Mouse (Mus musculus) embryonic facial prominence, embryonic 14.5 days (tissue): ENCODE results near the gene Fam241b. TPM values are rescaled to one million over a fixed set of nuclear protein-coding genes. Genes with fewer than 3 reads are reported as not detected.
A peak's percentile ranks its signal among the peaks of the same experiment; 100 is the strongest.

Source experiments
- ATAC-seq: fragments of 200-750 bp; cut with Nextera tagmentation; 2 replicates; pipeline ENCODE4 v1.8.0; 2017; ENCODE audit warnings: low read depth, moderate number of reproducible peaks, moderate TSS enrichment
- DNase-seq: peaks from one replicate; pipeline ENCODE4 v3.0.0-alpha.2; 2015; ENCODE audit warnings: low spot score
- H3K27ac ChIP-seq: fragments of 300-500 bp; sonication (generic); replicated peaks from 2 replicates; pipeline ENCODE4 v1.5.1; 2014; ENCODE audit warnings: low read depth, mild to moderate bottlenecking, low read length, moderate library complexity
- H3K27me3 ChIP-seq: fragments of 300-500 bp; sonication (generic); replicated peaks from 2 replicates; pipeline ENCODE4 v1.6.1; 2014; ENCODE audit warnings: low read length; ENCODE audit not compliant: control insufficient read depth, insufficient read depth
- H3K36me3 ChIP-seq: fragments of 300-500 bp; sonication (generic); 2 replicates; pipeline ENCODE4 v1.6.1; 2014; ENCODE audit warnings: low read length, mixed read lengths; ENCODE audit not compliant: control insufficient read depth, insufficient read depth
- H3K4me1 ChIP-seq: fragments of 300-500 bp; sonication (generic); 2 replicates; pipeline ENCODE4 v1.6.1; 2014; ENCODE audit warnings: antibody characterized with exemption, low read length; ENCODE audit not compliant: control insufficient read depth, insufficient read depth
- H3K4me2 ChIP-seq: fragments of 300-500 bp; sonication (generic); 2 replicates; pipeline ENCODE4 v1.6.1; 2014; ENCODE audit warnings: low read depth, mild to moderate bottlenecking, low read length, moderate library complexity, mixed read lengths
- H3K4me3 ChIP-seq: fragments of 300-500 bp; sonication (generic); 2 replicates; pipeline ENCODE4 v1.5.1; 2014; ENCODE audit warnings: low read depth, mild to moderate bottlenecking, low read length
- H3K9ac ChIP-seq: fragments of 300-500 bp; sonication (generic); 2 replicates; pipeline ENCODE4 v1.6.1; 2014; ENCODE audit warnings: low read depth, mild to moderate bottlenecking, low read length, moderate library complexity, mixed read lengths
- H3K9me3 ChIP-seq: fragments of 300-500 bp; sonication (generic); 2 replicates; pipeline ENCODE4 v1.6.1; 2016; ENCODE audit warnings: low read length; ENCODE audit not compliant: control insufficient read depth
- WGBS: fragments of 180-500 bp; shearing (Covaris S2); extraction: QIAGEN DNeasy Blood & Tissue Kit; methylation state at CpG from one replicate; pipeline ENCODE4 v1.1.7; 2014; 5-methylcytosine and 5-hydroxymethylcytosine counted together
- polyA plus RNA-seq: library from polyadenylated mRNA; unstranded; fragments of >200 nt; fragmentation: Nextera tagmentation; extraction: Ambion mirVana; gene quantifications from 2 replicates; pipeline ENCODE4 v1.2.1, GENCODE M21; 2014

The Fam241b gene
- polyA plus RNA-seq, 1 experiment from 2014 or later: 3.0 TPM

- Histone ChIP-seq H3K27me3 (peaks cover 54% of the 10 kb centered on the region), H3K4me2 (no peak overlapping the region), H3K9ac (no peak overlapping the region), H3K4me1 (no peaks in the 10 kb centered on the region), H3K36me3 (no peaks in the 10 kb centered on the region), H3K9me3 (no peaks in the 10 kb centered on the region), H3K27ac (no peak overlapping the region), H3K4me3 (no peak overlapping the region)
- WGBS: 11% methylated on average over 3 of the region's 3 CpGs
- ATAC-seq: no peak
- DNase-seq: peak; percentile 70
These were observed 5.7 kb downstream of the Fam241b start for GRCm38 (mm10) chr10:62138040-62138439.

- WGBS: 21% methylated on average over 4 of the region's 4 CpGs
- Histone ChIP-seq H3K36me3 (no peaks in the 10 kb centered on the region), H3K9ac (no peak overlapping the region), H3K27me3 (peaks cover 63% of the 10 kb centered on the region), H3K9me3 (no peaks in the 10 kb centered on the region), H3K4me3 (no peak overlapping the region), H3K4me2 (no peak overlapping the region), H3K27ac (no peak overlapping the region), H3K4me1 (no peaks in the 10 kb centered on the region)
- DNase-seq: no peak
- ATAC-seq: no peak
These were observed 6.6 kb downstream of the Fam241b start for GRCm38 (mm10) chr10:62137150-62137549.

GRCm38 (mm10) chr10:62135696-62136470, 7.8 kb downstream of the Fam241b start:
- 3% methylated on average over 7 of the region's 8 CpGs for WGBS

GRCm38 (mm10) chr10:62132691-62133281, 10.9 kb downstream of the Fam241b start, which contains the start of gene Neurog3:
Gene Neurog3, plus strand, starts transcription at chr10:62133090.
- H3K4me1 ChIP-seq: no peaks in the 10 kb centered on the region
- H3K9ac ChIP-seq: no peak within 1 kb of the TSS
- no peaks in the 10 kb centered on the region for H3K9me3 ChIP-seq
- ATAC-seq: no peak
- peak within 1 kb of the TSS; percentile 31 for H3K4me3 ChIP-seq
- H3K36me3 ChIP-seq: no peaks in the 10 kb centered on the region
- H3K27me3 ChIP-seq: peaks cover 100% of the 10 kb centered on the region
- under 1% methylated on average over 27 of the region's 29 CpGs for WGBS
- H3K27ac ChIP-seq: no peak within 1 kb of the TSS
- H3K4me2 ChIP-seq: peak within 1 kb of the TSS; percentile 49
- no peak for DNase-seq

More at GRCm38 (mm10) chr10:62135696-62136470, 7.8 kb downstream of the Fam241b start:
- DNase-seq (no peak), ATAC-seq (no peak)
- Histone ChIP-seq H3K27ac (no peak overlapping the region), H3K36me3 (no peaks in the 10 kb centered on the region), H3K9ac (no peak overlapping the region), H3K9me3 (no peaks in the 10 kb centered on the region), H3K27me3 (peaks cover 75% of the 10 kb centered on the region), H3K4me1 (no peaks in the 10 kb centered on the region), H3K4me2 (no peak overlapping the region), H3K4me3 (no peak overlapping the region)

GRCm38 (mm10) chr10:62128316-62128951, 15.3 kb downstream of the Fam241b start:
- WGBS: 3% methylated on average over 26 of the region's 32 CpGs
- H3K4me2 ChIP-seq: no peak overlapping the region
- H3K36me3 ChIP-seq: no peaks in the 10 kb centered on the region

GRCm38 (mm10) chr10:62127711-62128231, 15.9 kb downstream of the Fam241b start:
- H3K4me3 ChIP-seq: no peak overlapping the region
- ATAC-seq: no peak
- H3K9ac ChIP-seq: no peak overlapping the region
- no peaks in the 10 kb centered on the region for H3K36me3 ChIP-seq
- H3K27me3 ChIP-seq: peaks cover 65% of the 10 kb centered on the region
- 37% methylated on average over 21 of the region's 21 CpGs for WGBS
- H3K9me3 ChIP-seq: 0 out of 2 replicates have a peak, but pooled peaks cover 4% of the 10 kb centered on the region
- H3K27ac ChIP-seq: no peak overlapping the region
- no peaks in the 10 kb centered on the region for H3K4me1 ChIP-seq
- H3K4me2 ChIP-seq: no peak overlapping the region
- no peak for DNase-seq

More at GRCm38 (mm10) chr10:62128316-62128951, 15.3 kb downstream of the Fam241b start:
- no peak overlapping the region for H3K9ac ChIP-seq
- ATAC-seq (no peak), DNase-seq (no peak)
- 0 out of 2 replicates have a peak, but pooled peaks cover 4% of the 10 kb centered on the region for H3K9me3 ChIP-seq
- no peaks in the 10 kb centered on the region for H3K4me1 ChIP-seq
- H3K4me3 ChIP-seq: no peak overlapping the region
- peaks cover 71% of the 10 kb centered on the region for H3K27me3 ChIP-seq
- H3K27ac ChIP-seq: no peak overlapping the region

- 41% methylated on average over 6 of the region's 6 CpGs for WGBS
- peaks cover 59% of the 10 kb centered on the region for H3K27me3 ChIP-seq
- DNase-seq: no peak
These were observed 16.6 kb downstream of the Fam241b start for GRCm38 (mm10) chr10:62127137-62127536.

GRCm38 (mm10) chr10:62113865-62114647, 29.7 kb downstream of the Fam241b start:
- H3K27me3 ChIP-seq: peaks cover 15% of the 10 kb centered on the region
- no peak overlapping the region for H3K4me2 ChIP-seq
- ATAC-seq: no peak; the same call in 1 of the 2 replicates
- H3K9me3 ChIP-seq: no peaks in the 10 kb centered on the region
- H3K36me3 ChIP-seq: no peaks in the 10 kb centered on the region
- no peak overlapping the region for H3K4me3 ChIP-seq
- no peak overlapping the region for H3K27ac ChIP-seq
- DNase-seq: peak; percentile 20
- no peak overlapping the region for H3K9ac ChIP-seq
- H3K4me1 ChIP-seq: peaks cover 4% of the 10 kb centered on the region
- WGBS: 68% methylated on average over 9 of the region's 9 CpGs

More at GRCm38 (mm10) chr10:62127137-62127536, 16.6 kb downstream of the Fam241b start:
- Histone ChIP-seq H3K4me3 (no peak overlapping the region), H3K36me3 (no peaks in the 10 kb centered on the region), H3K4me1 (no peaks in the 10 kb centered on the region), H3K27ac (no peak overlapping the region), H3K4me2 (no peak overlapping the region), H3K9me3 (0 out of 2 replicates have a peak, but pooled peaks cover 4% of the 10 kb centered on the region), H3K9ac (no peak overlapping the region)
- ATAC-seq: no peak
